Mouse (Mus musculus) ES-Bruce4 (cell line): ENCODE data around the gene Sv2c.
"Not testable (repeated sequence)": the region's sequence is repeated elsewhere in the genome, so short reads cannot be mapped to it uniquely, and the experiment has no call there.

Experiments used
- CTCF ChIP-seq: IDR thresholded peaks from one replicate; pipeline ENCODE4 v1.8.1; 2011; ENCODE audit warnings: low read depth, low read length
- EP300 ChIP-seq: IDR thresholded peaks from 2 replicates; pipeline ENCODE4 v1.6.1; 2011; ENCODE audit warnings: low read depth, low read length; ENCODE audit not compliant: insufficient read depth
- POLR2A ChIP-seq: IDR thresholded peaks from one replicate; pipeline ENCODE4 v1.8.1; 2011; ENCODE audit warnings: low read length; ENCODE audit not compliant: insufficient read depth

DNA sequence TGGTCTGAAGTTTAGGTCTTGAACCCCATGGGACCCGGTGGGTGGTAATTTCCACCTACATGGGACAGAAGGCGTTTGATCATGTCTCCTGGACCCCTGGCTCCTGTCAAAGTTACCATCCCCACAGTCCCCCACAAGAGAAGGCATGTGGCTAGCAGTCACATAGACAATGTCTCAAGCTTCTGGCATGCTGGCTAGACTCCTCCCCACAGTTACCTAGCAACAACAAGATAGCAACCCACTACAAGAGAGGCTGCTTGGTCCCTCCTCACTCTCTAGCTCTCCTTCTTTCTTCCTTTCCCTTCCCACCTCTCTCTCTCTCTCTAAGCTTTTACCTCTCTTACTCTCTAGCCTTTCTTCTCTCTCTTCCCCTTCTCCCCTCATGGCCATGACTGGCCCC, 164.3 kb downstream of the Sv2c start:
- not testable (repeated sequence) for TF ChIP-seq POLR2A, CTCF, EP300
